Mouse (Mus musculus) lung, embryonic 14.5 days (tissue): ENCODE measurements at regions not wholly inside any gene's neighbourhood (a gene's known extent, or its start where the extent isn't known, plus 50 kb on each side); places are given as distances from the start of the nearest gene placed in this dataset.

ENCODE experiments used
- ATAC-seq: fragments of 200-750 bp; cut with Nextera tagmentation; 2 replicates; pipeline ENCODE4 v1.8.0; 2017; ENCODE audit warnings: mild to moderate bottlenecking, moderate TSS enrichment, moderate library complexity; ENCODE audit not compliant: insufficient read depth
- DNase-seq: peaks from one replicate; pipeline ENCODE4 v3.0.0-alpha.2; 2015
- H3K27ac ChIP-seq: fragments of 300-500 bp; sonication (generic); 2 replicates; pipeline ENCODE4 v1.5.1; 2014; ENCODE audit warnings: low read depth, mild to moderate bottlenecking, moderate library complexity
- H3K27me3 ChIP-seq: fragments of 300-500 bp; sonication (generic); 2 replicates; pipeline ENCODE4 v1.6.1; 2014; ENCODE audit warnings: low read length, control low read depth; ENCODE audit not compliant: insufficient read depth
- H3K36me3 ChIP-seq: fragments of 300-500 bp; sonication (generic); 2 replicates; pipeline ENCODE4 v1.6.1; 2014; ENCODE audit warnings: control low read depth; ENCODE audit not compliant: insufficient read depth
- H3K4me1 ChIP-seq: fragments of 300-500 bp; sonication (generic); 2 replicates; pipeline ENCODE4 v1.6.1; 2014; ENCODE audit warnings: antibody characterized with exemption, control low read depth; ENCODE audit not compliant: insufficient read depth
- H3K4me2 ChIP-seq: fragments of 300-500 bp; sonication (generic); 2 replicates; pipeline ENCODE4 v1.6.1; 2014; ENCODE audit warnings: mild to moderate bottlenecking
- H3K4me3 ChIP-seq: fragments of 300-500 bp; sonication (generic); 2 replicates; pipeline ENCODE4 v1.5.1; 2014; ENCODE audit warnings: low read depth, low read length
- H3K9ac ChIP-seq: fragments of 300-500 bp; sonication (generic); 2 replicates; pipeline ENCODE4 v1.6.1; 2014
- H3K9me3 ChIP-seq: fragments of 300-500 bp; sonication (generic); 2 replicates; pipeline ENCODE4 v1.6.1; 2016; ENCODE audit warnings: low read depth, low read length, control low read depth
- CTCF ChIP-seq: IDR thresholded peaks from 2 replicates; pipeline ENCODE4 v1.5.1; 2016; ENCODE audit warnings: antibody characterized with exemption, low read depth
- WGBS: fragments of 180-500 bp; shearing (Covaris S2); extraction: QIAGEN DNeasy Blood & Tissue Kit; methylation state at CpG from one replicate; pipeline ENCODE4 v1.1.7; 2014; 5-methylcytosine and 5-hydroxymethylcytosine counted together

GRCm38 (mm10) chr4:131046969-131047650 lies 102.9 kb downstream of the Matn1 start:
- Histone ChIP-seq H3K27ac (no peak overlapping the region), H3K4me2 (no peak overlapping the region), H3K4me1 (no peaks in the 10 kb centered on the region), H3K9ac (no peak overlapping the region), H3K9me3 (no peaks in the 10 kb centered on the region), H3K36me3 (no peaks in the 10 kb centered on the region), H3K4me3 (no peak overlapping the region), H3K27me3 (no peaks in the 10 kb centered on the region)
- ATAC-seq (no peak), DNase-seq (no peak)
- TF ChIP-seq CTCF: no peak
- 38% methylated on average over 12 of the region's 12 CpGs for WGBS

GRCm38 (mm10) chr4:131056293-131056692 lies 112.1 kb downstream of the Matn1 start:
- Histone ChIP-seq H3K27me3 (no peaks in the 10 kb centered on the region), H3K4me3 (no peak overlapping the region), H3K36me3 (no peaks in the 10 kb centered on the region), H3K4me1 (no peaks in the 10 kb centered on the region), H3K27ac (no peak overlapping the region), H3K9me3 (peaks cover 6% of the 10 kb centered on the region; the same call in 1 of the 2 replicates), H3K9ac (no peak overlapping the region), H3K4me2 (no peak overlapping the region)
- TF ChIP-seq CTCF: no peak
- DNase-seq: no peak
- ATAC-seq: no peak
- 73% methylated on average over 3 of the region's 3 CpGs for WGBS

GRCm38 (mm10) chr4:131059572-131059971 lies 115.4 kb downstream of the Matn1 start:
- ATAC-seq (no peak), DNase-seq (no peak)
- 64% methylated on average over 7 of the region's 7 CpGs for WGBS
- no peaks in the 10 kb centered on the region for H3K9me3 ChIP-seq
- no peaks in the 10 kb centered on the region for H3K36me3 ChIP-seq
- H3K4me1 ChIP-seq: no peaks in the 10 kb centered on the region
- no peak overlapping the region for H3K9ac ChIP-seq
- no peak overlapping the region for H3K4me2 ChIP-seq
- no peak overlapping the region for H3K4me3 ChIP-seq
- TF ChIP-seq CTCF: no peak
- H3K27ac ChIP-seq: no peak overlapping the region
- H3K27me3 ChIP-seq: no peaks in the 10 kb centered on the region

GRCm38 (mm10) chr4:131060191-131060680 lies 116.1 kb downstream of the Matn1 start:
- Histone ChIP-seq H3K9ac (no peak overlapping the region), H3K27me3 (no peaks in the 10 kb centered on the region), H3K27ac (no peak overlapping the region), H3K4me3 (no peak overlapping the region), H3K4me2 (no peak overlapping the region), H3K36me3 (no peaks in the 10 kb centered on the region), H3K9me3 (no peaks in the 10 kb centered on the region), H3K4me1 (no peaks in the 10 kb centered on the region)
- no peak for TF ChIP-seq CTCF
- no peak for DNase-seq
- ATAC-seq: no peak
- 0% methylated on average over 1 of the region's 1 CpGs for WGBS

- no peak overlapping the region for H3K9ac ChIP-seq
- H3K27me3 ChIP-seq: no peaks in the 10 kb centered on the region
- no peak overlapping the region for H3K27ac ChIP-seq
- no peaks in the 10 kb centered on the region for H3K4me1 ChIP-seq
- H3K9me3 ChIP-seq: no peaks in the 10 kb centered on the region
- 7% methylated on average over 2 of the region's 2 CpGs for WGBS
- no peak for TF ChIP-seq CTCF
- DNase-seq: no peak
- ATAC-seq: no peak
- H3K36me3 ChIP-seq: no peaks in the 10 kb centered on the region
- H3K4me3 ChIP-seq: no peak overlapping the region
- no peak overlapping the region for H3K4me2 ChIP-seq
Measured at GRCm38 (mm10) chr4:131060706-131061105, 116.5 kb downstream of the Matn1 start.

- H3K27me3 ChIP-seq: no peaks in the 10 kb centered on the region
- WGBS: 60% methylated on average over 4 of the region's 4 CpGs
- no peak overlapping the region for H3K27ac ChIP-seq
- no peak overlapping the region for H3K4me2 ChIP-seq
- no peaks in the 10 kb centered on the region for H3K36me3 ChIP-seq
- TF ChIP-seq CTCF: no peak
- no peak overlapping the region for H3K4me3 ChIP-seq
- ATAC-seq: no peak
- no peak overlapping the region for H3K9ac ChIP-seq
- no peaks in the 10 kb centered on the region for H3K4me1 ChIP-seq
- H3K9me3 ChIP-seq: no peaks in the 10 kb centered on the region
- no peak for DNase-seq
Measured at GRCm38 (mm10) chr4:131062592-131062991, 118.4 kb downstream of the Matn1 start.

GRCm38 (mm10) chr4:131066186-131066939 lies 122.2 kb downstream of the Matn1 start:
- TF ChIP-seq CTCF: no peak
- Histone ChIP-seq H3K4me2 (no peak overlapping the region), H3K9me3 (no peaks in the 10 kb centered on the region), H3K27me3 (no peaks in the 10 kb centered on the region), H3K4me1 (no peaks in the 10 kb centered on the region), H3K9ac (no peak overlapping the region), H3K36me3 (no peaks in the 10 kb centered on the region), H3K4me3 (no peak overlapping the region), H3K27ac (no peak overlapping the region)
- DNase-seq: no peak
- ATAC-seq: no peak
- 46% methylated on average over 8 of the region's 8 CpGs for WGBS
